Mouse (Mus musculus): Measurements from ENCODE around the gene Ap1m2. TPM values are rescaled to one million over a fixed set of nuclear protein-coding genes. Genes with fewer than 3 reads are reported as not detected.
"Not testable (repeated sequence)": the region's sequence is repeated elsewhere in the genome, so short reads cannot be mapped to it uniquely, and the experiment has no call there.

Gene Ap1m2
- polyA plus RNA-seq, 1 experiment from 2014 or later: 9.5 TPM

GRCm38 (mm10) chr9:21313394-21313793, 1.3 kb upstream of the Ap1m2 start:
- peak; percentile 44; the same call in 1 of the 2 replicates for ATAC-seq (ENCODE audit: insufficient number of reproducible peaks, insufficient read depth, low FRiP score, low TSS enrichment, low read depth)
- Histone ChIP-seq H3K4me3 (replicated peaks) (no peak overlapping the region), H3K9me3 (no peaks in the 10 kb centered on the region), H3K27me3 (peaks cover 38% of the 10 kb centered on the region), H3K9ac (replicated peaks) (no peak overlapping the region), H3K4me1 (replicated peaks) (0 out of 2 replicates have a peak, but pooled peaks cover 3% of the 10 kb centered on the region), H3K4me2 (no peak overlapping the region), H3K27ac (no peak overlapping the region), H3K36me3 (no peaks in the 10 kb centered on the region)
- 9% methylated on average over 11 of the region's 11 CpGs for WGBS

DNA sequence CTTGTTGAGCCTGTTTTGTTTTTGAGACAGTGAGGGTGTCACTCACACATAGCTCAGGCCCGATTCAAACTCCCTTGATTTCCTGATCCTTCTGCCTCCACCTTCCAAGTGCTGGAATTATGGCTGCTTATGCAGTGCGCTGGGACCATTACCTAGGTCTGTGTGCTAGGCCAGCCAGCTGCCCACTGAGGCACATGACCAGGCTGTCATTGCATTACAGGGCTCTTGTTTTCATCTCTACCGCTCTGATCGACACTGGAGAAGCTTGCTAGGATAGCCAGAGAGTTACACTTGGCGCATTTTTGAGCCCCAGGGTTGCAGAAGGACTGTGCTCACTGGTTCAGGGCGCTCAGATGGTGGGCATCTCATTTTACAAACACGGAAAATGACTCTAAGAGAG, 442 bp downstream of the Ap1m2 start:
- Histone ChIP-seq H3K4me1 (replicated peaks) (0 out of 2 replicates have a peak, but pooled peaks cover 3% of the 10 kb centered on the region), H3K9me3 (no peaks in the 10 kb centered on the region), H3K4me3 (replicated peaks) (peak overlapping the region; percentile 31), H3K36me3 (no peaks in the 10 kb centered on the region), H3K4me2 (peak overlapping the region; percentile 2; the same call in 1 of the 2 replicates), H3K9ac (replicated peaks) (no peak overlapping the region), H3K27ac (no peak overlapping the region), H3K27me3 (peaks cover 38% of the 10 kb centered on the region)
- 19% methylated on average over 7 of the region's 7 CpGs for WGBS
- no peak for ATAC-seq (ENCODE audit: insufficient number of reproducible peaks, insufficient read depth, low FRiP score, low TSS enrichment, low read depth)

DNA sequence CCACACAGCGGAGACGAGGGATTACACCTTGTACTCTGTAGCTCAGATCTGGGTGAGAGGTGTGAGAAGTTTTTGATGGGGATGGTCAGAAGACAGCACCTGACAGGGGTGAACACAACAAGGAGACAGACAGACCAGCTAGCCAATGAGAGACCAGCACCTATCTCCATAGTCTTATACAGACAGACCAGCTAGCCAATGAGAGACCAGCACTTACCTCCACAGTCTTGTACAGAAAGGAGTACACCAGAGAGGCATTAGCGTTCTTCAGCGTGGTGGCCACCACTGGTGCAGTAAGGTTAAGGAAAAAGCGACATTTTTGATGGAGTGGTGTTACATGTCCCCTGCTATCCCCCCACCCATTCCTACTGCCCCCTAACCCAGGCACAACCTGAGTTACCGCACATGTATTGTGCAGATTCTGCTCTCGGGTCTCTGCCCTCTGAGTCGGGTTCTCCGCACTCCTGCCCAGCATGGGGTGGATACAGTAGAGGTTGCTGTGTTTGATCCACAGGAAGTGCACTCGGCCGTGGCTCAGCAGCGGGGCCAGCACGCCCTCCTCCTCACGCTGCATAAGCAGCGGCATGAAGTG, 2.9 kb downstream of the Ap1m2 start:
- no peak for ATAC-seq (ENCODE audit: insufficient number of reproducible peaks, insufficient read depth, low FRiP score, low TSS enrichment, low read depth)
- H3K27me3 ChIP-seq: peaks cover 38% of the 10 kb centered on the region
- no peak overlapping the region for H3K4me3 ChIP-seq (replicated peaks)
- H3K36me3 ChIP-seq: no peaks in the 10 kb centered on the region
- H3K9ac ChIP-seq (replicated peaks): no peak overlapping the region
- H3K4me2 ChIP-seq: no peak overlapping the region
- H3K27ac ChIP-seq: no peak overlapping the region
- H3K9me3 ChIP-seq: no peaks in the 10 kb centered on the region
- WGBS: 66% methylated on average over 15 of the region's 15 CpGs
- H3K4me1 ChIP-seq (replicated peaks): 0 out of 2 replicates have a peak, but pooled peaks cover 3% of the 10 kb centered on the region

DNA sequence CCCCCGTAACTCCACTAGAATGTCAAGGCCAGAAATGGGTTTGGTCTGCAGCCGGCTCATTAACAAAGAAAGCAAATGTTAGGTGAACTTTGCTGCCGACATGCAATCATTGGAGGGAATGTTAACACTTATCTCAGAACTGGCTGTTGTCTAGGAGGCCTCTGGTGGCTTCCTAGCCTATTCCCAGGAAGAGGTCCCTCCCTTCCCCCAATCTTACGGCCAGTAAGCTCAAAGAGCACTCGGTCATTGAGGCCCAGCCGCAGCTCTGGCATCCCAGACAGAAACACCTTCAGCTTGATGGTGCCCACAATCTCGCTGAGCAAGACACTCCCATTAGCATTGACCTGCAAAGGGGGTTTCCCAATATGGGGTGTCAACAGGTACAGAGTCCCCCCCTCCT, 7.1 kb downstream of the Ap1m2 start:
- Histone ChIP-seq H3K27me3 (peaks cover 10% of the 10 kb centered on the region), H3K4me3 (replicated peaks) (no peak overlapping the region), H3K36me3 (no peaks in the 10 kb centered on the region), H3K4me1 (replicated peaks) (no peaks in the 10 kb centered on the region), H3K9me3 (peaks cover 15% of the 10 kb centered on the region; the same call in 1 of the 2 replicates), H3K9ac (replicated peaks) (no peak overlapping the region), H3K4me2 (no peak overlapping the region), H3K27ac (no peak overlapping the region)
- ATAC-seq (ENCODE audit: insufficient number of reproducible peaks, insufficient read depth, low FRiP score, low TSS enrichment, low read depth): no peak
- 81% methylated on average over 7 of the region's 7 CpGs for WGBS

GRCm38 (mm10) chr9:21299014-21299413, 13.1 kb downstream of the Ap1m2 start:
- Histone ChIP-seq H3K4me3 (replicated peaks) (no peak overlapping the region), H3K9ac (replicated peaks) (no peak overlapping the region), H3K27ac (no peak overlapping the region), H3K9me3 (peaks cover 20% of the 10 kb centered on the region), H3K4me1 (replicated peaks) (peaks cover 12% of the 10 kb centered on the region; the same call in 1 of the 2 replicates), H3K36me3 (no peaks in the 10 kb centered on the region), H3K27me3 (no peaks in the 10 kb centered on the region), H3K4me2 (no peak overlapping the region)
- no peak for ATAC-seq (ENCODE audit: insufficient number of reproducible peaks, insufficient read depth, low FRiP score, low TSS enrichment, low read depth)
- 85% methylated on average over 10 of the region's 10 CpGs for WGBS

DNA sequence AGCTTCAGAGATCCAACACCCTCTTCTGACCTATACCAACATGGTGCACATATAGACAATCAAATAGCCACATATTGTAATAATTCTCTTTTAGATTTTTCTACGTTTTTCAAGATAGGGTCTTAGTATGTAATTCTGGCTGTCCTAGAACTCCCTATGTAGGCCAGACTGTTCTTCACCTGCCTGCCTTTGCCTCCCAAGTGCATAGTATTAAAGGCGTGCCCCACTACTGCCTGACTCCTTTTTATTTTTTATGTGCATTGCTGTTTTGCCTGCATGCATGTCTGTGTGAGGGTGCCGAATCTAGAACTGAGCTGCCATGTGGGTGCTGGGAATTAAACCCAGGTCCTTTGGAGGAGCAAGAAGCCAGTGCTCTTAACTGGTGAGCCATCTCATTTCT, 19.9 kb downstream of the Ap1m2 start:
- 93% methylated on average over 3 of the region's 3 CpGs for WGBS
- no peak for ATAC-seq (ENCODE audit: insufficient number of reproducible peaks, insufficient read depth, low FRiP score, low TSS enrichment, low read depth)
- no peak overlapping the region for H3K9ac ChIP-seq (replicated peaks)
- no peak overlapping the region for H3K4me3 ChIP-seq (replicated peaks)
- no peaks in the 10 kb centered on the region for H3K36me3 ChIP-seq
- H3K4me2 ChIP-seq: 0 out of 2 replicates have a peak overlapping the region, but pooled peaks have one; percentile 50
- H3K27ac ChIP-seq: no peak overlapping the region
- peaks cover 27% of the 10 kb centered on the region for H3K4me1 ChIP-seq (replicated peaks)
- H3K9me3 ChIP-seq: no peaks in the 10 kb centered on the region
- no peaks in the 10 kb centered on the region for H3K27me3 ChIP-seq

DNA sequence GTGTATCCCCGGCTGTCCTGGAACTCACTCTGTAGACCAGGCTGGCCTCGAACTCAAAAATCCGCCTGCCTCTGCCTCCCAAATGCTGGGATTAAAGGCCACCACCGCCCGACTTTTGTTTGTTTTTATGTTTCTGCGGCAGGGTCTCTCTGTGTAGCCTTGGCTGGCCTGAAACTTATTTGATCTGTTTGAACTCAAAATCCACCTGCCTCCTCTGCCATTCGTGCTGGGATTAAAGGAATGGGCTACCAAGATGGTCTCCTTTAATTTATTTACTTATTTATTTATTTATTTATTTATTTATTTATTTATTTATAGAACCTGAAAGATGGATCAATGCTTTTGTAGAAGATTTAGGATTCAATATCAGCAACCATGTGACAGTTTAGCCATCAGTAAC, 20.3 kb downstream of the Ap1m2 start:
- WGBS: 19% methylated on average over 7 of the region's 7 CpGs
- H3K27ac ChIP-seq: peak overlapping the region; percentile 90
- ATAC-seq (ENCODE audit: insufficient number of reproducible peaks, insufficient read depth, low FRiP score, low TSS enrichment, low read depth); H3K36me3 ChIP-seq; H3K9me3 ChIP-seq; H3K27me3 ChIP-seq: not testable (repeated sequence)
- H3K4me1 ChIP-seq (replicated peaks): peaks cover 31% of the 10 kb centered on the region
- peak overlapping the region; percentile 50 for H3K4me2 ChIP-seq
- H3K9ac ChIP-seq (replicated peaks): peak overlapping the region; percentile 44; the same call in 1 of the 2 replicates
- peak overlapping the region; percentile 73 for H3K4me3 ChIP-seq (replicated peaks)

- Histone ChIP-seq H3K4me2 (peak within 1 kb of the TSS; percentile 92), H3K27me3 (no peaks in the 10 kb centered on the region), H3K4me1 (replicated peaks) (peaks cover 38% of the 10 kb centered on the region), H3K27ac (peak within 1 kb of the TSS; percentile 90), H3K4me3 (replicated peaks) (peak within 1 kb of the TSS; percentile 73), H3K36me3 (no peaks in the 10 kb centered on the region), H3K9ac (replicated peaks) (peak within 1 kb of the TSS; percentile 71), H3K9me3 (no peaks in the 10 kb centered on the region)
- ATAC-seq (ENCODE audit: insufficient number of reproducible peaks, insufficient read depth, low FRiP score, low TSS enrichment, low read depth): peak; percentile 99
- WGBS: under 1% methylated on average over 51 of the region's 51 CpGs
These were observed 20.9 kb downstream of the Ap1m2 start, which contains the start of gene Cdkn2d for GRCm38 (mm10) chr9:21291022-21291787. Gene Cdkn2d (minus strand): TSS chr9:21291407.

GRCm38 (mm10) chr9:21290589-21290988, 21.5 kb downstream of the Ap1m2 start:
- Histone ChIP-seq H3K4me2 (peak overlapping the region; percentile 92), H3K9ac (replicated peaks) (peak overlapping the region; percentile 71), H3K9me3 (no peaks in the 10 kb centered on the region), H3K27me3 (no peaks in the 10 kb centered on the region), H3K27ac (peak overlapping the region; percentile 90), H3K4me1 (replicated peaks) (peaks cover 35% of the 10 kb centered on the region), H3K36me3 (peaks cover under 1% of the 10 kb centered on the region; the same call in 1 of the 2 replicates), H3K4me3 (replicated peaks) (peak overlapping the region; percentile 73)
- ATAC-seq (ENCODE audit: insufficient number of reproducible peaks, insufficient read depth, low FRiP score, low TSS enrichment, low read depth): no peak
- under 1% methylated on average over 20 of the region's 20 CpGs for WGBS

DNA sequence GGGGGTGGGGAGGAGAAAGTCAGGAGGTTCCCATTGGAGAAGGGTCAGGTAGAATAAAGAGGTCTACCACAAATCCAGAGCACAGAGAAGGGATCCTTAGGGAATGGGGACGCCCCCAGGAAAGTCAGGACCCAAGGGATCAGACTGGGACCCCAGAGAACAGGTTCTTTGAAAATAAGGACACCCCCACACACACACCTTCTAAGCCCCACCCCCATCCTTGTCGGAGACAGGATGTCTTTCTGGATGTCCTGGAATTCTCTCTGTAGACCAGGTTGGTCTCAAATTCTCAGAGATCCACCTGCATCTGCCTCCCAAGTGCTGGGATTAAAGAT, 22.8 kb downstream of the Ap1m2 start:
- 83% methylated on average over 2 of the region's 2 CpGs for WGBS
- no peak overlapping the region for H3K27ac ChIP-seq
- no peak overlapping the region for H3K9ac ChIP-seq (replicated peaks)
- H3K4me3 ChIP-seq (replicated peaks): peak overlapping the region; percentile 11; the same call in 1 of the 2 replicates
- peaks cover 12% of the 10 kb centered on the region for H3K36me3 ChIP-seq
- H3K27me3 ChIP-seq: no peaks in the 10 kb centered on the region
- no peak for ATAC-seq (ENCODE audit: insufficient number of reproducible peaks, insufficient read depth, low FRiP score, low TSS enrichment, low read depth)
- H3K4me2 ChIP-seq: peak overlapping the region; percentile 92
- peaks cover 26% of the 10 kb centered on the region for H3K4me1 ChIP-seq (replicated peaks)
- no peaks in the 10 kb centered on the region for H3K9me3 ChIP-seq

Measured in limb, embryonic 12.5 days (tissue).